Comparison of ENCODE assay signal across 16 mouse cellular contexts in the genomic region with DNA sequence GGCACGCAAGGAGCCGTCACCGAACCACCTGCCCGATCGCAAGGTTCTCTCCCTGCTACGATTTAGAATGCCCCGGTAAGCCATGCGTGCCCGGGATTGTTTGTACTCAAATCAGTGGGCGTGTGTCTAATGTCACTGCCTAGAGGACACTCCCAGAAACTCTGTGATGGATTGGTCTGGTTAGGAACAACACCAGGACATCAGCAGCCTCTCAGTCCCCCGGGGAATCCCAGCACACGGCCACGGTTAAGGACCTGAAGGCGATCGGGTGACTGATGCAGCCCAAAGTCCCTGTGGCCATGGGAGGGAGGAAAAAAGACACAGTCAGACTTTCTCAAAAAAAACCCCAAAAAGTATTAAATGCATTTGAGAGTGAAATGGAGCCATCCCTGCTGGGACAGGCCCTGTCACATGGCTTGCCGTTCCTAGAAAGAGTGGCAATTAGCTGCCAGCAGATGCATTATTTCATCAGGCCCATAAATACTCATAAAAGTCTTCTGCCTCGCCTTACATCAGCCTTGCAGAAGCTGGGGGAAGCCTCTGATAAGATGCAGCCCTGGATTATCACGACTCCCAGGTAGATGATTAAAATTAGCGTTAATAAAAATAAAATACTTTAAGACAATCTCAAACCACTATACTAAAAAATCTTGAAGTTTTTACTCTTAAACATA. TPM values are rescaled to one million over a fixed set of nuclear protein-coding genes. Genes with fewer than 3 reads are reported as not detected.
DNase-seq lines count a peak whose midpoint lies in the region; ATAC-seq lines count a peak whose summit lies in the region.
"Had no signal": no experiment of that assay in that cellular context is flagged by ENCODE, and none has a peak within 500 bp of the region (broad histone marks: within the 10 kb centered on the region; RNA-seq: fewer than 3 reads in every experiment).

No protein-coding gene starts in this region.

- H3K9ac ChIP-seq in limb, embryonic 13.5 days = no peak overlapping the region
- H3K9ac ChIP-seq in neural tube, embryonic 15.5 days (replicated peaks) = no peak overlapping the region
- H3K9ac ChIP-seq: forebrain, postnatal 0 days; hindbrain, embryonic 12.5 days; liver, postnatal 0 days; stomach, embryonic 15.5 days had no signal

- no peak for ATAC-seq in limb, embryonic 13.5 days (ENCODE audit: low FRiP score, low read depth)
- ATAC-seq in neural tube, embryonic 15.5 days (ENCODE audit: low FRiP score) = peak; percentile 46; the same call in 1 of the 2 replicates
- ATAC-seq in megakaryocyte-erythroid progenitor cell, adult 5-6 weeks (replicated peaks; ENCODE audit: low FRiP score, low TSS enrichment, poor library complexity, severe bottlenecking) = no peak
- ATAC-seq: forebrain, postnatal 0 days; liver, postnatal 0 days had no signal

- H3K36me3 ChIP-seq in limb, embryonic 13.5 days = no peaks in the 10 kb centered on the region
- H3K36me3 ChIP-seq in limb, embryonic 10.5 days = no peaks in the 10 kb centered on the region
- no peaks in the 10 kb centered on the region for H3K36me3 ChIP-seq in neural tube, embryonic 15.5 days
- H3K36me3 ChIP-seq: hindbrain, embryonic 12.5 days; midbrain, embryonic 10.5 days; stomach, embryonic 15.5 days had no signal

- peaks cover 19% of the 10 kb centered on the region; the same call in 1 of the 2 replicates for H3K27me3 ChIP-seq in limb, embryonic 13.5 days
- peaks cover 24% of the 10 kb centered on the region; the same call in 1 of the 2 replicates for H3K27me3 ChIP-seq in limb, embryonic 10.5 days (ENCODE audit: low read depth, poor library complexity, severe bottlenecking)
- no peaks in the 10 kb centered on the region for H3K27me3 ChIP-seq in neural tube, embryonic 15.5 days (replicated peaks)
- H3K27me3 ChIP-seq: stomach, embryonic 15.5 days had no signal

- peak; percentile 43 for DNase-seq in embryo, embryonic 10 days (ENCODE audit: low spot score)
- DNase-seq in embryo, embryonic 9.5 days (ENCODE audit: extremely low spot score) = no peak
- DNase-seq in limb, embryonic 10.5 days (ENCODE audit: low spot score) = no peak
- DNase-seq in embryo, embryonic 10.5 days (ENCODE audit: low spot score) = peak; percentile 53
- no peak for DNase-seq in left cerebral cortex, adult 9 months (ENCODE audit: low spot score in 2 of 2)
- DNase-seq: cerebellum, adult 11 months; forebrain, postnatal 0 days; gastrocnemius, postnatal 14 days; liver, postnatal 0 days; thymus, postnatal 36 days had no signal

- H3K4me3 ChIP-seq in limb, embryonic 13.5 days = no peak overlapping the region
- no peak overlapping the region for H3K4me3 ChIP-seq in limb, embryonic 10.5 days
- H3K4me3 ChIP-seq in neural tube, embryonic 15.5 days (replicated peaks) = no peak overlapping the region
- H3K4me3 ChIP-seq: hindbrain, embryonic 12.5 days; midbrain, embryonic 10.5 days; stomach, embryonic 15.5 days had no signal

- 38% methylated on average over 19 of the region's 19 CpGs for WGBS in limb, embryonic 13.5 days
- 42% methylated on average over 19 of the region's 19 CpGs for WGBS in limb, embryonic 10.5 days
- WGBS in neural tube, embryonic 15.5 days = 20% methylated on average over 19 of the region's 19 CpGs

- H3K9me3 ChIP-seq in limb, embryonic 13.5 days = no peaks in the 10 kb centered on the region
- H3K9me3 ChIP-seq in limb, embryonic 10.5 days (replicated peaks) = no peaks in the 10 kb centered on the region
- no peaks in the 10 kb centered on the region for H3K9me3 ChIP-seq in neural tube, embryonic 15.5 days (replicated peaks)
- H3K9me3 ChIP-seq: hindbrain, embryonic 12.5 days; midbrain, embryonic 10.5 days; stomach, embryonic 15.5 days had no signal

- H3K27ac ChIP-seq in limb, embryonic 13.5 days = no peak overlapping the region
- H3K27ac ChIP-seq in limb, embryonic 10.5 days = no peak overlapping the region
- no peak overlapping the region for H3K27ac ChIP-seq in neural tube, embryonic 15.5 days (replicated peaks)
- H3K27ac ChIP-seq: hindbrain, embryonic 12.5 days; midbrain, embryonic 10.5 days; stomach, embryonic 15.5 days had no signal

- H3K4me2 ChIP-seq in limb, embryonic 13.5 days (replicated peaks) = 0 out of 2 replicates have a peak overlapping the region, but pooled peaks have one; percentile 5
- no peak overlapping the region for H3K4me2 ChIP-seq in neural tube, embryonic 15.5 days
- H3K4me2 ChIP-seq: hindbrain, embryonic 12.5 days; stomach, embryonic 15.5 days had no signal

- peaks cover 33% of the 10 kb centered on the region for H3K4me1 ChIP-seq in limb, embryonic 13.5 days
- H3K4me1 ChIP-seq in limb, embryonic 10.5 days = peaks cover 48% of the 10 kb centered on the region
- peaks cover 29% of the 10 kb centered on the region for H3K4me1 ChIP-seq in neural tube, embryonic 15.5 days

RNA-seq across cellular contexts. Expression of gene Cradd, which starts 8.0 kb away (rescaled TPM):
- 9.7 and 11.4 TPM in 2 replicates for polyA plus RNA-seq in limb, embryonic 13.5 days (2015; fragmentation: Nextera tagmentation; extraction: Ambion mirVana)
- polyA plus RNA-seq in limb, embryonic 10.5 days (2016; fragmentation: Nextera tagmentation; extraction: Ambion mirVana) = 11.5 and 11.9 TPM in 2 replicates
- polyA plus RNA-seq in neural tube, embryonic 15.5 days (2015; fragmentation: Nextera tagmentation; extraction: Ambion mirVana) = 8.2 and 9.8 TPM in 2 replicates
- 5.9 and 8.3 TPM in 2 replicates for total RNA-seq in megakaryocyte-erythroid progenitor cell, adult 5-6 weeks (2014; fragmentation: Nextera tagmentation)
- 0.42 and 2.2 TPM in 2 replicates for total RNA-seq in megakaryocyte-erythroid progenitor cell, adult 5-6 weeks (2017)

Comparison
In these comparisons a context has a peak if more than half of its experiments do, and no peak if none do; other contexts are left out.
1. DNase-seq: peak in embryo, embryonic 10 days (single experiment) and embryo, embryonic 10.5 days (single experiment); none in embryo, embryonic 9.5 days (single experiment), limb, embryonic 10.5 days (single experiment) and left cerebral cortex, adult 9 months (0 of 2).